Mouse (Mus musculus): ENCODE measurements around the gene Lilra5.
"Not testable (repeated sequence)": the region's sequence is repeated elsewhere in the genome, so short reads cannot be mapped to it uniquely, and the experiment has no call there.

DNA sequence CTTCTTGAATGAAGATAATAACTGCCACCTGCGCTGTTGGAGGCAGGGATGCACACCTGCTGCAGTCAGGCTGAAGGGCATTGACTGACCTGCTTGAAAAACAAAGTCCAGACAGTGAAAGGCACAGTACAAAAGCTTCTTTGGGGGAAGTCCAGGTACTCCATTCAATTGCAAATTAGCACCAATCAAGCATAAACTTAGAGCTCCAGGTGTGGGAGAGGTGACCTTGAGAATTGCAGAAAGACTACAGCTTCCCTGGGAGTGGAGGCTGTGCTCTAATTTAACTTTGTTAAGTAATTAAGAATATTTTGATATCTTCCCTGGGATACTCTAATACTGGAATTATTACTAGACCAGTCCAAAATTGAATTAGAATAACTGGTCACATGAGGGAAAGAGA is 13.7 kb downstream of the Lilra5 start:
- not testable (repeated sequence) for TF ChIP-seq CTCF (IDR thresholded peaks at IDR 0.05; ENCODE audit: low read depth, low read length); POLR2A (IDR thresholded peaks at IDR 0.05; ENCODE audit: borderline replicate concordance, low read depth, low read length)
